Mouse (Mus musculus) liver, embryonic 13.5 days (tissue): ENCODE data around the gene Cplx3. TPM values are rescaled to one million over a fixed set of nuclear protein-coding genes. Genes with fewer than 3 reads are reported as not detected.

ENCODE experiments used
- ATAC-seq: fragments of 200-750 bp; cut with Nextera tagmentation; 2 replicates; pipeline ENCODE4 v1.8.0; 2017; ENCODE audit warnings: low read depth, mild to moderate bottlenecking, moderate number of reproducible peaks, moderate library complexity
- DNase-seq: peaks from one replicate; pipeline ENCODE4 v3.0.0; 2022
- H3K27ac ChIP-seq: fragments of 300-500 bp; sonication (generic); 2 replicates; pipeline ENCODE4 v1.5.1; 2015; ENCODE audit warnings: moderate library complexity, mild to moderate bottlenecking, inconsistent platforms
- H3K27me3 ChIP-seq: fragments of 300-500 bp; sonication (generic); 2 replicates; pipeline ENCODE4 v1.6.1; 2015; ENCODE audit warnings: mild to moderate bottlenecking, inconsistent platforms
- H3K36me3 ChIP-seq: fragments of 300-500 bp; sonication (generic); 2 replicates; pipeline ENCODE4 v1.6.1; 2015; ENCODE audit warnings: mild to moderate bottlenecking, inconsistent platforms
- H3K4me1 ChIP-seq: fragments of 300-500 bp; sonication (generic); replicated peaks from 2 replicates; pipeline ENCODE4 v1.6.1; 2015; ENCODE audit warnings: inconsistent platforms
- H3K4me2 ChIP-seq: fragments of 300-500 bp; sonication (generic); 2 replicates; pipeline ENCODE4 v1.6.1; 2015; ENCODE audit warnings: inconsistent platforms, mild to moderate bottlenecking, moderate library complexity
- H3K4me3 ChIP-seq: fragments of 300-500 bp; sonication (generic); replicated peaks from 2 replicates; pipeline ENCODE4 v1.5.1; 2015; ENCODE audit warnings: mild to moderate bottlenecking, inconsistent platforms
- H3K9ac ChIP-seq: fragments of 300-500 bp; sonication (generic); 2 replicates; pipeline ENCODE4 v1.6.1; 2015; ENCODE audit warnings: mild to moderate bottlenecking, inconsistent platforms
- H3K9me3 ChIP-seq: fragments of 300-500 bp; sonication (generic); replicated peaks from 2 replicates; pipeline ENCODE4 v1.6.1; 2016; ENCODE audit warnings: inconsistent platforms
- WGBS: fragments of 180-500 bp; shearing (Covaris S2); methylation state at CpG from one replicate; pipeline ENCODE4 v1.1.7; 2015; ENCODE audit not compliant: insufficient replicate concordance; 5-methylcytosine and 5-hydroxymethylcytosine counted together
- polyA plus RNA-seq: library from polyadenylated mRNA; unstranded; fragments of >200 nt; fragmentation: Nextera tagmentation; extraction: Ambion mirVana; gene quantifications from 2 replicates; pipeline ENCODE4 v1.2.1, GENCODE M21; 2015

Cplx3 gene
- polyA plus RNA-seq, 1 experiment from 2014 or later, result not detected

DNA sequence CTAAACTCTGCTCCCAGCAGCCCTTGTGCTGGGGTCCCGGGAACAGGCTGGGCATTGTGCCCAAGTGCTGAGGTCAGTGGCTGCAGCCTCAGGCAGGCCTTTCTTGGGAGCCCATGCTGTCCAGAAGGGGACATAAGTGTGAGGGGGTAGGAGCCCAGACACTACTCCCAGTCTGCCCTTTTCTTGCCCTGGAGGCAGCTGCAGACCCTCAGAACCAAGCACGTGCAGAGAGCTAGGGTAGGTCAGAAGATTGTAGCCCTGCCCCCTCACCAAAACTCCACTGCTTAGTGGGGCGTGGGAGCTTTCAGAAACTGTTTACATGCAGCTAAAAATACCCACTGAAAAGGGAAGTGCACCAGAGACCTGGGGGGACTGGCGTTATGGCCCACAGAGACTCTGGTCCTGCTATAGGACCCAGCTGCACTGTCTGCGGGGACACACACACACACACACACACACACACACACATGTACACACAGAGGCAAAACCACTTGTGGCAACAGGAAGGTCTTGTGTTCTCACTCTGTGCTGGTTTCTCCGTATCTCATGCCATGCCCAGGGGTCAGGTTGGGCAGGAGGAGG lies 31.8 kb upstream of the Cplx3 start:
- Histone ChIP-seq H3K4me1 (peaks cover 97% of the 10 kb centered on the region), H3K4me2 (peak overlapping the region; percentile 98), H3K9ac (peak overlapping the region; percentile 96), H3K4me3 (no peak overlapping the region), H3K36me3 (peaks cover 17% of the 10 kb centered on the region), H3K27ac (peak overlapping the region; percentile 95), H3K27me3 (no peaks in the 10 kb centered on the region), H3K9me3 (no peaks in the 10 kb centered on the region)
- no peak for ATAC-seq
- no peak for DNase-seq
- WGBS, result 22% methylated on average over 6 of the region's 6 CpGs

DNA sequence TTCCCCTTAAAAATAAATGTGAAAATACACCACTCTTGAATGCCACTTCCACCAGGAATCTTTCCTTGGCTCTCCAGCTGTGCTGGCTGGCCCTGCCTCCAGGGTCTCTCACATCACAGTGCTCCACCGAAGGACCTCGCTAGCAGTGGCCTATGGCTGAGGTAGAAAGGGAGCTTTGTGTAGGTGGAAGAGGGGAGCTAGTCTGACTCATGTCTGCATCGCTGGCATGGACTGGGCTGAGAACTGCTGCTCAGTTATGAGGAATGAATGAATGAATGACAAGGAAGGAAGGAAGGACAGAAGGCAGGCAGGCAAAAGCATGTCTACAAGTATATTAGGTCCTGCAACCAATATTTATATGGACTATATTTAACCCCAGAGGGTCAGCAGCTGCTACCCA lies 31.2 kb upstream of the Cplx3 start:
- WGBS, result 53% methylated on average over 3 of the region's 3 CpGs
- peak overlapping the region; percentile 98 for H3K4me2 ChIP-seq
- no peak overlapping the region for H3K4me3 ChIP-seq
- peaks cover 96% of the 10 kb centered on the region for H3K4me1 ChIP-seq
- no peak for DNase-seq
- H3K9ac ChIP-seq, result peak overlapping the region; percentile 96
- H3K36me3 ChIP-seq, result peaks cover 18% of the 10 kb centered on the region
- no peaks in the 10 kb centered on the region for H3K9me3 ChIP-seq
- ATAC-seq, result no peak
- H3K27ac ChIP-seq, result peak overlapping the region; percentile 95
- H3K27me3 ChIP-seq, result no peaks in the 10 kb centered on the region

- Histone ChIP-seq H3K9me3 (no peaks in the 10 kb centered on the region), H3K9ac (no peak overlapping the region), H3K4me1 (peaks cover 64% of the 10 kb centered on the region), H3K4me3 (no peak overlapping the region), H3K27me3 (no peaks in the 10 kb centered on the region), H3K4me2 (no peak overlapping the region), H3K36me3 (peaks cover 40% of the 10 kb centered on the region), H3K27ac (peak overlapping the region; percentile 44; the same call in 1 of the 2 replicates)
- no peak for DNase-seq
- peak; percentile 6; the same call in 1 of the 2 replicates for ATAC-seq
- WGBS, result 38% methylated on average over 4 of the region's 4 CpGs
These were observed 27.5 kb upstream of the Cplx3 start for GRCm38 (mm10) chr9:57633481-57634024.

DNA sequence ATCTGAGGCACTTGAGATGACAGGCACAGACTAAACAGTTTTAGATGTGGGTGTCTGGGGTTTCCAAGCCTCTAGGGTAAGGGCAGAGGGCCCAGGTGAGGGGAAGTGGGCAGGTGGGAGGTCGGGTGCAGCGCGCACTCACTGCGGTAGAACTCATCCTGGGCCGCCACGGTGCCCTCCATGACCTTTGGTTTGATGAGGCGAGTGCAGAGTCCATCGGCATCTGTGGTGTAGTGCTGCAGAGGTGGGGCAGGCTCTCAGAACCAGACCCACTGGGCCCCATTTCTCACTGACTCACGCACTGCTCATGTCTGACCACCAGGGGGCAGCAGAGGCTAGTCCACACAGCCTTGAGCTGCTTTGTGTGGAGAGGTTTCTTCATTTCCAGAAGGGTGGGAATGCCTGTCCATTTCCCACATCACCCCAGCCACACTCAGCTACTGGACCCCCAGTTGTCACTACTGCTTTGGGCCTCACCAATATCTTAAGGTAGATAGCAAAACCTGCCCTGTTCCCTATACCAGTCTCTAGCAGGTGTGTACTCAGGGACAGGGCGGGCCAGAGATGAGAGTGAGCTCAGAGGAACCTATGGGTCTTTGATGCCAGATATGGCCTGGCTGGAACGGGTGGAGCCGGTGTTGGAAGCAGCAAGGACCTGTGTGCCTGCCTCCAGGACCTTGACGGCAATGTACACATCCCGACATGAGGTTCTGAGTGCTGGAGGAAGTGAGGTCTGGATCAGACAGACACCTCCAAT lies 23.2 kb upstream of the Cplx3 start:
- 64% methylated on average over 14 of the region's 14 CpGs for WGBS
- Histone ChIP-seq H3K4me2 (no peak overlapping the region), H3K9ac (no peak overlapping the region), H3K9me3 (no peaks in the 10 kb centered on the region), H3K4me1 (peaks cover 30% of the 10 kb centered on the region), H3K36me3 (peaks cover 75% of the 10 kb centered on the region), H3K4me3 (no peak overlapping the region), H3K27me3 (no peaks in the 10 kb centered on the region), H3K27ac (no peak overlapping the region)
- DNase-seq, result peak; percentile 62
- ATAC-seq, result peak; percentile 45

DNA sequence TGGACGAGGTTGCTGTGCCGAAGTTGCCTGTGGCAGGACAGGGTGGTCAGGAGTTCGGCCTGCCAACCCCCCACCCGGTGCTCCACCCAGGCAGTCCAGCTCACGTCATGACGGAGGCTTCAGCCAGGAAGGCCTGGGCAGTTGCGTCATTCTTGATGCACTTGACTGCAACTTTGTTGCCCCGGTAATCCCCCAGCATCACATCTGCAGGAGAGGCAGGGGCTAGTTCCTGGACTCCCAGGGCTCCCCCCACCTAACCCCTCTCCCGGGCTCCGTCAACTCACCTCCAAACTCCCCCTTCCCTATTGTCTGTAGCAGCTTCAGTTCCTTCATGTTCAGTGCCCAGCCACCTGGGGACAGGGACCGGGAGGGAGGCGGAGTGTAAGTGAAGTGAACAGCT lies 22.6 kb upstream of the Cplx3 start:
- H3K36me3 ChIP-seq, result peaks cover 78% of the 10 kb centered on the region
- no peak overlapping the region for H3K4me2 ChIP-seq
- H3K9ac ChIP-seq, result no peak overlapping the region
- no peak for DNase-seq
- no peak for ATAC-seq
- no peaks in the 10 kb centered on the region for H3K27me3 ChIP-seq
- no peak overlapping the region for H3K27ac ChIP-seq
- WGBS, result 82% methylated on average over 12 of the region's 12 CpGs
- H3K4me1 ChIP-seq, result peaks cover 30% of the 10 kb centered on the region
- H3K4me3 ChIP-seq, result no peak overlapping the region
- no peaks in the 10 kb centered on the region for H3K9me3 ChIP-seq

DNA sequence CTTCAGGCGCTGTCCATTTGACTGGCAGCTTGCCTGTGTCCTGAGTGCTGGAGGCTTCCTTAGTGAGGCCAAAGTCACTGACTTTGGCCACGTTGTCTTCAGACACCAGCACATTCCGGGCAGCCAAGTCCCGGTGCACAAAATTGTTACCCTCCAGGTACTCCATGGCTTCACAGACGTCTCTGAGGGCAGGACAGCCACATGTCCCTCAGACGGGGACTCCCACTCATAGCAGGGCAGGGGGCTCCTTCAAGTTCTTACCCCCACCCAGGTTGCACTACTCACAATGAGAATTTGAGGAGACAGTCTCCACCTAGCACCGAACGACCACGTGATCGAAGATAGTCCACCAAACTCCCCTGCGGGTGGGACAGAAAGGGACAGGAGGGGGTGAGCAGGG lies 21.8 kb upstream of the Cplx3 start:
- H3K4me3 ChIP-seq, result no peak overlapping the region
- H3K27me3 ChIP-seq, result no peaks in the 10 kb centered on the region
- no peak overlapping the region for H3K27ac ChIP-seq
- H3K4me1 ChIP-seq, result peaks cover 30% of the 10 kb centered on the region
- no peak for ATAC-seq
- no peak for DNase-seq
- no peak overlapping the region for H3K4me2 ChIP-seq
- H3K9ac ChIP-seq, result no peak overlapping the region
- H3K36me3 ChIP-seq, result peaks cover 75% of the 10 kb centered on the region
- 80% methylated on average over 11 of the region's 11 CpGs for WGBS
- no peaks in the 10 kb centered on the region for H3K9me3 ChIP-seq

GRCm38 (mm10) chr9:57627191-57627590 lies 21.1 kb upstream of the Cplx3 start:
- Histone ChIP-seq H3K4me3 (no peak overlapping the region), H3K9me3 (no peaks in the 10 kb centered on the region), H3K36me3 (peaks cover 71% of the 10 kb centered on the region), H3K9ac (no peak overlapping the region), H3K27ac (no peak overlapping the region), H3K4me1 (peaks cover 25% of the 10 kb centered on the region), H3K27me3 (no peaks in the 10 kb centered on the region), H3K4me2 (no peak overlapping the region)
- DNase-seq, result no peak
- ATAC-seq, result no peak
- 88% methylated on average over 17 of the region's 17 CpGs for WGBS

DNA sequence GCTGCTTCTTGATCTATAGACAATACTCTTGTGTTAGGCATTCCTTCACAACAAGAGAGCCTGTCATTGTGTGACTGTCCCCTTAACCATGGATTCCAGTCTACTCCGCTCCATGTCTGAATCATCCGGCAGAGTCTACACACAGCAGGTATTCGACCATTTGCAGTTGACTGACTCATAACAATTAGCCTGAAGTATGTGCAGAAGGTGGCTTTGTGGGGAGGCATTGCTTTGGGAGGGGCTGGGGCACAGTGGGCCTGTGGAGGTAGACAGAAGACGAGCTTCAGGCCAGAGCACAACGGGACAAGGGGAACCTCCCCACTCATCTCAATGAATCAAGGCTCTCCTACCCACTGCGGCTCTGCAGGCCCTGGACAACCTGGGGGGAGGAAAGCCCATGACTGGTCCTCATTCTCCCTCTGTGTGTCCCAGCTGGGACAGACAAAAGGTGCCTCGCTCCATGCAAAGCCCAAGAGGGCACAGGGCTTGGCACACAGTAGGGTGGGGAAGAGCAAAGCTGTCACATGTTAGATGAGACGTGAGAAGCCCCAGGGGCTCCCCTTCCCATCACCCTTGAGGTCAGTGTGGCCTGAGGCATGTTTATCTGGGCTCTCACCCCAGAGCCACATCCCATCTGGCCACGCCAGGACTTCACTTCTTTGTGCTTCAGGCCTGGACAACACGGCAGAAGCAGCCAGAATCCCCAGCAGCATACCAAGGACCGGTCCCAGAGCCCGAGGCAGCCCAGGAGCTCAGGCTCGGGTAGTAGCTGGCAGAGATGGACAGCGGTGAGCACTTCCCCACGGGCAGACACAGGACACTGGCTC lies 19.8 kb upstream of the Cplx3 start:
- Histone ChIP-seq H3K4me3 (no peak overlapping the region), H3K36me3 (peaks cover 60% of the 10 kb centered on the region), H3K4me2 (no peak overlapping the region), H3K9me3 (no peaks in the 10 kb centered on the region), H3K4me1 (peaks cover 24% of the 10 kb centered on the region), H3K27me3 (no peaks in the 10 kb centered on the region), H3K27ac (no peak overlapping the region), H3K9ac (no peak overlapping the region)
- DNase-seq, result no peak
- 78% methylated on average over 15 of the region's 15 CpGs for WGBS
- ATAC-seq, result no peak

- H3K27ac ChIP-seq, result no peak overlapping the region
- 71% methylated on average over 7 of the region's 7 CpGs for WGBS
- no peak overlapping the region for H3K9ac ChIP-seq
- no peak overlapping the region for H3K4me2 ChIP-seq
- no peaks in the 10 kb centered on the region for H3K27me3 ChIP-seq
- no peak for DNase-seq
- no peak overlapping the region for H3K4me3 ChIP-seq
- no peaks in the 10 kb centered on the region for H3K9me3 ChIP-seq
- no peak for ATAC-seq
- H3K4me1 ChIP-seq, result peaks cover 21% of the 10 kb centered on the region
- peaks cover 45% of the 10 kb centered on the region for H3K36me3 ChIP-seq
These were observed 18.2 kb upstream of the Cplx3 start for GRCm38 (mm10) chr9:57624295-57624694.

DNA sequence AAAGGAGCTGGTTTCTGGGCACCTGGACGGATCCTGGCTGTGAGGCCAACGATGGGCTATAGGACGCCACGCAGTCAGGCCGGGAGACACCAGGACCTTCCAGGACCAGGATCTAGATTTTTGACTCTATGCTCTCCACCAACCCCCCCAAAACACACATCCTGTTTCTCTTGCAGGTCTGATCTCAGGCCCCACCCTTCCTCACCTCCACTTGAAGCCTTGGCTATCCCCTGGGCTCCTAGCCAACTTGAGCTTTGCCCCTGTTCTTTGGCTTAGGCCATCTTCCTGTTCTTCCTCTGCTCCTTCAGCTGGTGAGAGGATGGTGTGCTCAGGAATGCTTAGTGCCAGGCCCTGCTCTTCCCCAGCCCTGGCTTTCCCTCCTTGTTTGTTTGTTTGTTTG lies 14.6 kb upstream of the Cplx3 start, which contains the start of gene Lman1l:
TSS of gene Lman1l (minus strand) at position 101 of the 400 bp plus-strand sequence.
- ATAC-seq, result no peak
- 92% methylated on average over 5 of the region's 5 CpGs for whole genome bisulfite sequencing
- no peak within 1 kb of the TSS for H3K9ac ChIP-seq

GRCm38 (mm10) chr9:57618854-57619253 lies 12.8 kb upstream of the Cplx3 start:
- H3K36me3 ChIP-seq, result no peaks in the 10 kb centered on the region
- ATAC-seq (no peak), DNase-seq (no peak)
- H3K27me3 ChIP-seq, result 0 out of 2 replicates have a peak, but pooled peaks cover 3% of the 10 kb centered on the region
- H3K9me3 ChIP-seq, result no peaks in the 10 kb centered on the region
- H3K27ac ChIP-seq, result no peak overlapping the region
- WGBS, result 45% methylated on average over 8 of the region's 8 CpGs
- no peak overlapping the region for H3K4me2 ChIP-seq
- no peak overlapping the region for H3K4me3 ChIP-seq
- H3K9ac ChIP-seq, result no peak overlapping the region
- H3K4me1 ChIP-seq, result peaks cover 18% of the 10 kb centered on the region

More for the DNA sequence above, 14.6 kb upstream of the Cplx3 start, which contains the start of gene Lman1l:
- no peaks in the 10 kb centered on the region for H3K27me3 ChIP-seq
- peaks cover 9% of the 10 kb centered on the region for H3K36me3 ChIP-seq
- H3K4me3 ChIP-seq, result no peak within 1 kb of the TSS
- H3K4me2 ChIP-seq, result no peak within 1 kb of the TSS
- no peaks in the 10 kb centered on the region for H3K9me3 ChIP-seq
- no peak within 1 kb of the TSS for H3K27ac ChIP-seq
- no peak for DNase-seq
- H3K4me1 ChIP-seq, result peaks cover 21% of the 10 kb centered on the region
